ENCODE assay signal across 12 mouse cellular contexts in the genomic region with DNA sequence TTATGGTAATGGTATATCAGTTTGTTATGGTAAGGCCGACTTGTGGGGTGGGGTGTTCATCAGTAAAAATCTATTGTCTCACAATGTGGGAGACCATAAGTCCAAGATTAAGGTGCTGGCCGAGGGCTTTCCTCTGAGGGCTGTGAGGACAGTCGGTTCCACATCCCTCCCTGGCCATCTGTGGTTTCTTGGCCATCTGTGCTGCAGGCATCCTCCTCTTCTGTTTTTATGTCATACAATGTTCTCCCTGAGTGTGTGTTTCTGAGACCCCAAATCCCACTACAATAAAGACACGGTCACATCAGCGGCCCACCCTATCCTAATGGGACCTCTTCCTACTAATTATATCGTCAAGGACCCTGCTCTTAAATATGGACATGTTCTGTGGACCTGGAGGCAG.
DNase-seq lines count a peak whose midpoint lies in the region; ATAC-seq lines count a peak whose summit lies in the region.
"Had no signal": no experiment of that assay in that cellular context is flagged by ENCODE, and none has a peak within 500 bp of the region (broad histone marks: within the 10 kb centered on the region; RNA-seq: fewer than 3 reads in every experiment).

No protein-coding gene starts in this region.

- H3K9me3 ChIP-seq in heart, embryonic 10.5 days, result no peaks in the 10 kb centered on the region
- H3K9me3 ChIP-seq in hindbrain, embryonic 11.5 days (ENCODE audit: control insufficient read depth, low read length), result no peaks in the 10 kb centered on the region
- H3K9me3 ChIP-seq: limb, embryonic 13.5 days; liver, embryonic 15.5 days; midbrain, embryonic 15.5 days had no signal

- H3K4me2 ChIP-seq in hindbrain, embryonic 11.5 days (replicated peaks; ENCODE audit: low read depth, low read length), result no peak overlapping the region
- H3K4me2 ChIP-seq: limb, embryonic 13.5 days; liver, embryonic 15.5 days; midbrain, embryonic 15.5 days had no signal

- no peak overlapping the region for H3K27ac ChIP-seq in heart, embryonic 10.5 days
- no peak overlapping the region for H3K27ac ChIP-seq in hindbrain, embryonic 11.5 days (ENCODE audit: low read depth, low read length)
- H3K27ac ChIP-seq: limb, embryonic 13.5 days; liver, embryonic 15.5 days had no signal

- no peak overlapping the region for H3K4me3 ChIP-seq in heart, embryonic 10.5 days
- H3K4me3 ChIP-seq in hindbrain, embryonic 11.5 days (ENCODE audit: low read depth, low read length), result no peak overlapping the region
- H3K4me3 ChIP-seq: erythroblast, embryonic 14.5 days; limb, embryonic 13.5 days; liver, embryonic 15.5 days; midbrain, embryonic 15.5 days had no signal

- WGBS in heart, embryonic 10.5 days, result 87% methylated on average over 6 of the region's 6 CpGs
- 82% methylated on average over 6 of the region's 6 CpGs for WGBS in hindbrain, embryonic 11.5 days

- 0 out of 2 replicates have a peak, but pooled peaks cover 3% of the 10 kb centered on the region for H3K36me3 ChIP-seq in heart, embryonic 10.5 days
- no peaks in the 10 kb centered on the region for H3K36me3 ChIP-seq in hindbrain, embryonic 11.5 days (ENCODE audit: control insufficient read depth, insufficient read depth, low read length)
- H3K36me3 ChIP-seq: liver, embryonic 15.5 days; midbrain, embryonic 15.5 days had no signal

- DNase-seq in heart, adult 11 months, result peak; percentile 74
- no peak for DNase-seq in heart, embryonic 10.5 days (ENCODE audit: low spot score)
- DNase-seq in MN1 (ENCODE audit: low spot score), result peak; percentile 38
- DNase-seq in cerebellum, adult 18-20 months, result peak; percentile 84 to 88
- peak; percentile 79 to 82 for DNase-seq in cerebellum, postnatal 36 days
- no peak for DNase-seq in hindbrain, embryonic 11.5 days (ENCODE audit: low spot score)
- DNase-seq: thymus, adult 18-20 months had no signal

- H3K9ac ChIP-seq in hindbrain, embryonic 11.5 days (ENCODE audit: low read depth, low read length), result no peak overlapping the region
- H3K9ac ChIP-seq: limb, embryonic 13.5 days; liver, embryonic 15.5 days; midbrain, embryonic 15.5 days had no signal

- no peaks in the 10 kb centered on the region for H3K27me3 ChIP-seq in heart, embryonic 10.5 days (ENCODE audit: insufficient read depth, poor library complexity, severe bottlenecking)
- H3K27me3 ChIP-seq in hindbrain, embryonic 11.5 days (ENCODE audit: control insufficient read depth, insufficient read depth, low read length), result no peaks in the 10 kb centered on the region
- H3K27me3 ChIP-seq: limb, embryonic 13.5 days; liver, embryonic 15.5 days; midbrain, embryonic 15.5 days had no signal

- ATAC-seq in hindbrain, embryonic 11.5 days (ENCODE audit: low FRiP score), result no peak
- ATAC-seq in CD4-positive, CD25-positive, alpha-beta regulatory T cell, adult 4 months, result no peak
- ATAC-seq: midbrain, embryonic 15.5 days had no signal

- peaks cover 11% of the 10 kb centered on the region for H3K4me1 ChIP-seq in heart, embryonic 10.5 days
- 0 out of 2 replicates have a peak, but pooled peaks cover 2% of the 10 kb centered on the region for H3K4me1 ChIP-seq in hindbrain, embryonic 11.5 days (replicated peaks; ENCODE audit: control insufficient read depth, insufficient read depth, low read length)

Comparison
In these comparisons a context has a peak if more than half of its experiments do, and no peak if none do; other contexts are left out.
1. DNase-seq: peak in heart, adult 11 months (single experiment), MN1 (single experiment), cerebellum, adult 18-20 months (2 of 2) and cerebellum, postnatal 36 days (2 of 2); none in heart, embryonic 10.5 days (single experiment) and hindbrain, embryonic 11.5 days (single experiment).